Mouse (Mus musculus) monocyte, adult 5-6 weeks (primary cell): ENCODE results near the gene Txn2. TPM values are rescaled to one million over a fixed set of nuclear protein-coding genes. Genes with fewer than 3 reads are reported as not detected.

Source experiments
- ATAC-seq: fragments of 153-309, 156-312 bp; replicated peaks from 2 replicates; pipeline ENCODE4 v1.8.0; 2017; ENCODE audit warnings: mild to moderate bottlenecking; ENCODE audit not compliant: low TSS enrichment, insufficient number of reproducible peaks, severe bottlenecking, poor library complexity, low FRiP score
- total RNA-seq: library from RNA; stranded (forward); fragments of 200-1000, 200-491, 200-594 nt; gene quantifications from 3 replicates; pipeline ENCODE4 v1.2.3, GENCODE M21; 2017

The Txn2 gene
- total RNA-seq, 1 experiment from 2014 or later, result 27.0 TPM

GRCm38 (mm10) chr15:77935673-77936375 is 7.0 kb upstream of the Txn2 start:
- no peak for ATAC-seq

- ATAC-seq, result no peak
Measured at GRCm38 (mm10) chr15:77934968-77935367, 6.2 kb upstream of the Txn2 start.

- no peak for ATAC-seq
Measured at GRCm38 (mm10) chr15:77934326-77934725, 5.5 kb upstream of the Txn2 start.

GRCm38 (mm10) chr15:77933770-77934169 is 5.0 kb upstream of the Txn2 start:
- peak; percentile 62 for ATAC-seq

- ATAC-seq, result no peak
Measured at GRCm38 (mm10) chr15:77933222-77933621, 4.4 kb upstream of the Txn2 start.

- ATAC-seq, result 0 out of 2 replicates have a peak, but pooled peaks have one; percentile 14
Measured at GRCm38 (mm10) chr15:77931689-77932016, 2.8 kb upstream of the Txn2 start.

- ATAC-seq, result no peak
Measured at GRCm38 (mm10) chr15:77930986-77931688, 2.3 kb upstream of the Txn2 start.

- no peak for ATAC-seq
Measured at GRCm38 (mm10) chr15:77929804-77930203, 998 bp upstream of the Txn2 start.

GRCm38 (mm10) chr15:77928091-77928490 is 715 bp downstream of the Txn2 start:
- no peak for ATAC-seq

- no peak for ATAC-seq
Measured at GRCm38 (mm10) chr15:77926921-77927320, 1.9 kb downstream of the Txn2 start.

- no peak for ATAC-seq
Measured at GRCm38 (mm10) chr15:77925195-77925594, 3.6 kb downstream of the Txn2 start.

GRCm38 (mm10) chr15:77923267-77924035 is 5.4 kb downstream of the Txn2 start:
- no peak for ATAC-seq

GRCm38 (mm10) chr15:77922710-77923109 is 6.1 kb downstream of the Txn2 start:
- no peak for ATAC-seq

GRCm38 (mm10) chr15:77921636-77922035 is 7.2 kb downstream of the Txn2 start:
- ATAC-seq, result no peak

GRCm38 (mm10) chr15:77920511-77921462 is 8.0 kb downstream of the Txn2 start:
- no peak for ATAC-seq

GRCm38 (mm10) chr15:77919441-77919840 is 9.4 kb downstream of the Txn2 start:
- ATAC-seq, result no peak

- ATAC-seq, result peak; percentile 64
Measured at GRCm38 (mm10) chr15:77916851-77917544, 11.8 kb downstream of the Txn2 start.

- no peak for ATAC-seq
Measured at GRCm38 (mm10) chr15:77915287-77915686, 13.5 kb downstream of the Txn2 start.
